Mouse (Mus musculus): Measurements from ENCODE around the gene Ap4m1. TPM values are rescaled to one million over a fixed set of nuclear protein-coding genes. Genes with fewer than 3 reads are reported as not detected.

Ap4m1 gene
- polyA plus RNA-seq, 1 experiment from 2014 or later, result 26.5 TPM

DNA sequence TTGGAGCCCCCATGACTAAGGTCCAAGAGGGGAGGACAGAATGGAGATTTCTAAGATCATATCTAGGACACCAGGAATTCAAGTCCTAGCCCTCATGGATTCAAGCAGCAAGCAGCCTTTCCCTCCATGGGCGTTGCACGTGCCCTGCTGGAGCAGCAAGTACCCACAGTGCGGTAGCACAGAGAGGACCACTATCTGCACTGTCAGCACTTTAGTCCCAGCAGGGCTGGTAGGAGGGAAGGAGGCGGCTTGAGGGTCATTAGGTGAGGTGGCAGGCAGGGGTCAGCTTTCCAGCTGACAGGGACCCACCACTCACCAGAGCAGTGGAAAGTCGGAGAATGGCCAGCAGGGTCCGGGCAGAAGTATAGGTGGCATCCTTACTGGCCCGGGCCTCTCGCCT is 6.2 kb upstream of the Ap4m1 start:
- H3K27me3 ChIP-seq, result no peaks in the 10 kb centered on the region
- H3K4me1 ChIP-seq (replicated peaks), result peaks cover 41% of the 10 kb centered on the region
- ATAC-seq (ENCODE audit: low FRiP score), result no peak
- H3K4me2 ChIP-seq, result no peak overlapping the region
- peak overlapping the region; percentile 2; the same call in 1 of the 2 replicates for H3K9ac ChIP-seq
- H3K4me3 ChIP-seq, result no peak overlapping the region
- H3K9me3 ChIP-seq, result no peaks in the 10 kb centered on the region
- WGBS, result 82% methylated on average over 8 of the region's 8 CpGs
- peaks cover 71% of the 10 kb centered on the region for H3K36me3 ChIP-seq
- no peak overlapping the region for H3K27ac ChIP-seq

DNA sequence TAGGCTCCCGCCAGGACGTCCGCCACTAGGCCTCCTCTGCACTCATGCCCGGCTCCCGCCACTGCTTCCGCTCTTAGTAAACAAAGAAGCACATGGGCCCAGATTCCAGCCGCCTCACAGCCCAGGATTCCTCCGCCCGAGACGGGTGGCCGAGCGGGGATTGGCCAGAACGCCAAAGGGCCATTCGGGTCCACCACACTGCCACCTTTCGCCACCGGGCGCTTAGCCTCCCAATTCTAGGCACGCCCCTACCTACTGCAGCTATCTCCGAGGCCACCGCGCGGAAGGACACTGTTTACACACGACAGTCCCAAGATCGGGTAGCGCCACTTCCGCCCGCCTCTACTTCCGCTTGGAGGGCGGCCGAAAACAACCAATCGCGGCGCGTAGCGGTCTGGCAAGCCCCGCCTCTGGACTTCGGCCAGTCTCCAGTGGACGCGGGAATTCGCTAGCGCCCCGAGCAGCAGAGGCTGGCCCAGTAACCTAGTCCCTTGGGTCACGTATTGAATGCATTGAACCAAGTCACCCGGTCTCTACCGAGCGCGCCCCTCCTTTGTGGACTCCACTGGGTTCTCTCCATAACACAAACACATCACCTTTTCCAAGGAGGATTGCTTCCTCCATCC is 753 bp upstream of the Ap4m1 start:
- Histone ChIP-seq H3K9me3 (no peaks in the 10 kb centered on the region), H3K27ac (peak overlapping the region; percentile 92), H3K4me1 (replicated peaks) (peaks cover 51% of the 10 kb centered on the region), H3K9ac (peak overlapping the region; percentile 76), H3K36me3 (peaks cover 56% of the 10 kb centered on the region), H3K4me2 (peak overlapping the region; percentile 92), H3K4me3 (peak overlapping the region; percentile 73), H3K27me3 (no peaks in the 10 kb centered on the region)
- WGBS, result under 1% methylated on average over 47 of the region's 47 CpGs
- ATAC-seq (ENCODE audit: low FRiP score), result peak; percentile 91

DNA sequence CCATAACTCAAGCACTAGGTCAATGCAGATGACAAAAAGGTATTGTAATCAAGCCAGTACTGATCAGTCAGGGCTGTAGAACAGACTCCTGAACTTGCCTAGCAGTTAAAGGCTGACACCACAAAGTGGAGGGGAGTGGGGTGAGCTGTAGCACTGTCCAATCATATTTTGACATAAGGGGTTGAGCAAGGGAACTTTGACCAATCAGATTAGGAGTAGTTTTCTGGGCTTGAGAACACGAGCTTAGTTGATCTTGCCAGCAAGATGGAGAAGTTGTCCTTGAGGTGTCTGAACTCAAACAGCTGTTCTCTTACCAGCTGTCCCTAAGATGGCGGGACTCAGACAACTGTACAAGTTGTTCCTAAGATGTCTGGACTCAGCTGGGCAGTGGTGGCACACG is 1.4 kb downstream of the Ap4m1 start:
- no peak overlapping the region for H3K9ac ChIP-seq
- WGBS, result 78% methylated on average over 3 of the region's 3 CpGs
- H3K27ac ChIP-seq, result no peak overlapping the region
- no peaks in the 10 kb centered on the region for H3K27me3 ChIP-seq
- no peaks in the 10 kb centered on the region for H3K9me3 ChIP-seq
- peaks cover 42% of the 10 kb centered on the region for H3K4me1 ChIP-seq (replicated peaks)
- H3K4me3 ChIP-seq, result peak overlapping the region; percentile 73; the same call in 1 of the 2 replicates
- no peak for ATAC-seq (ENCODE audit: low FRiP score)
- H3K4me2 ChIP-seq, result peak overlapping the region; percentile 92
- H3K36me3 ChIP-seq, result peaks cover 54% of the 10 kb centered on the region

DNA sequence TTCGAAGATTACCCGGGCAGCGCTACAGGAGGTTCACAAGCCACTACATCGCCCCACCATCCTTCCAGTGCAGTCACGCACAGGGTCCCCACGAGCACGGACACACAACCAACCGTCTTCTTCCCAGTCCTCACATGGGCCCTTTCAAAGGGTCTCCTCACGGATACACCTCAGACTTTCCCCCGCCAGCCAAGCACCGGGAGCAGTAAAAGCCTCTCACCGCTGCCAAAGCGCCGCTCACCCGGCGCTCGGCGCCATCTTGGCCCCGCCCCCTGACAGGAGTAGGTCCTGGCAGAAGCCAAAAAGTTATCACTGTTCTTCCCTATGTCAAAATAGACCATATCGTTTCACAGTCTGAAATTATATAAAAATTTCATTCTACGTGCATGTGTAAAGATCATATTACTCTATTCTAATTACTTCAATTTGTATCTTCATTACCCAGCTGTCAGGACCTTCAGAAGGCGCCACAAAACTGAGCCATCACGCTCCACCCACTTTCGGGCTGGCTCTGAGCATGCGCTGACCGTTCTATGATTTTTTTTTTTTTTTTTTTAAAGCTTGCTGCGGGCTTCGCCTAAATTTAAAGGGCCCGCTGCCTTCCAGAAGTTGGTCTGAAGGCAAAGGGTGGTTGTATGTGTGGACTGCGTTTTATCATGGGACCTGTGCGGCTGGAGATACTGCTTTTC is 15.3 kb downstream of the Ap4m1 start, which contains the start of the genes Taf6 and Cnpy4:
Gene Taf6 (minus strand): TSS at position 502 of the 689 bp plus-strand sequence.
Gene Cnpy4 (plus strand): TSS at position 536 of the 689 bp plus-strand sequence.
- 1% methylated on average over 31 of the region's 31 CpGs for WGBS
- Histone ChIP-seq H3K9ac (peak within 1 kb of the TSS; percentile 84), H3K27me3 (no peaks in the 10 kb centered on the region), H3K4me1 (replicated peaks) (peaks cover 26% of the 10 kb centered on the region), H3K4me3 (peak within 1 kb of the TSS; percentile 78), H3K9me3 (no peaks in the 10 kb centered on the region), H3K27ac (peak within 1 kb of the TSS; percentile 82), H3K4me2 (peak within 1 kb of the TSS; percentile 79), H3K36me3 (peaks cover 46% of the 10 kb centered on the region)
- peak; percentile 83 for ATAC-seq (ENCODE audit: low FRiP score)

DNA sequence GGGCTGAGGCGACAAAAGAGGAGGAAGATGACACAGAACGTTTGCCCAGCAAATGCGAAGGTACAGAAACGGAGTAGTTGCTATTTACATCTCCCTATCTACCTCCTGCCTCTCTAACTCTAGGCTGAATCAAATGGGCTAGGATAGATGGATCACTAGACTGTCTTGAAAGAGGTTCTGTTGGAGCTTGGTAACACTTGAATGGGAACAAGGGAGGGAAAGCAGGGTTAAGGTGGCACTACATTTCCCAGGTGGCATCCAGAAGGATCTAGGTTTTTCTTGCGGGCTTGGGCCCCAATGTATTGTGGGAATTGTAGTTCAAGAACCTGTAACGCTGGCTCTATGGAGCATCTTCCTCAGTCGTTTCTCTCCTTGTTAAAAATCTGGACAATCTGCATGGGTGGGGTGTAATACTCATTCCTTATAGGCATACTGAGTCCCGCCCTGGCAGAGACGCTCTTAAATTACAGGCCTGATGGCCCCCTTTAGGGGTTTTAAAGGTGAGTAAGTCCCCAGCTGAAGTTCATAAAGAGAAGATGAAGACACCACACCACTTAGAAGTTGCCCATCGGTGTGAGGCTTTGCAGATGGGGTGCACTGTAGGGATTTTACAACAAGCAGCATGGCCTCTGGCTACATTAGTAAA is 16.0 kb downstream of the Ap4m1 start:
- H3K4me2 ChIP-seq, result peak overlapping the region; percentile 79
- peaks cover 26% of the 10 kb centered on the region for H3K4me1 ChIP-seq (replicated peaks)
- peak overlapping the region; percentile 78 for H3K4me3 ChIP-seq
- peak overlapping the region; percentile 77 for H3K27ac ChIP-seq
- peak; percentile 87 for ATAC-seq (ENCODE audit: low FRiP score)
- no peaks in the 10 kb centered on the region for H3K9me3 ChIP-seq
- no peaks in the 10 kb centered on the region for H3K27me3 ChIP-seq
- 0% methylated on average over 10 of the region's 10 CpGs for WGBS
- H3K9ac ChIP-seq, result peak overlapping the region; percentile 79
- H3K36me3 ChIP-seq, result peaks cover 46% of the 10 kb centered on the region

DNA sequence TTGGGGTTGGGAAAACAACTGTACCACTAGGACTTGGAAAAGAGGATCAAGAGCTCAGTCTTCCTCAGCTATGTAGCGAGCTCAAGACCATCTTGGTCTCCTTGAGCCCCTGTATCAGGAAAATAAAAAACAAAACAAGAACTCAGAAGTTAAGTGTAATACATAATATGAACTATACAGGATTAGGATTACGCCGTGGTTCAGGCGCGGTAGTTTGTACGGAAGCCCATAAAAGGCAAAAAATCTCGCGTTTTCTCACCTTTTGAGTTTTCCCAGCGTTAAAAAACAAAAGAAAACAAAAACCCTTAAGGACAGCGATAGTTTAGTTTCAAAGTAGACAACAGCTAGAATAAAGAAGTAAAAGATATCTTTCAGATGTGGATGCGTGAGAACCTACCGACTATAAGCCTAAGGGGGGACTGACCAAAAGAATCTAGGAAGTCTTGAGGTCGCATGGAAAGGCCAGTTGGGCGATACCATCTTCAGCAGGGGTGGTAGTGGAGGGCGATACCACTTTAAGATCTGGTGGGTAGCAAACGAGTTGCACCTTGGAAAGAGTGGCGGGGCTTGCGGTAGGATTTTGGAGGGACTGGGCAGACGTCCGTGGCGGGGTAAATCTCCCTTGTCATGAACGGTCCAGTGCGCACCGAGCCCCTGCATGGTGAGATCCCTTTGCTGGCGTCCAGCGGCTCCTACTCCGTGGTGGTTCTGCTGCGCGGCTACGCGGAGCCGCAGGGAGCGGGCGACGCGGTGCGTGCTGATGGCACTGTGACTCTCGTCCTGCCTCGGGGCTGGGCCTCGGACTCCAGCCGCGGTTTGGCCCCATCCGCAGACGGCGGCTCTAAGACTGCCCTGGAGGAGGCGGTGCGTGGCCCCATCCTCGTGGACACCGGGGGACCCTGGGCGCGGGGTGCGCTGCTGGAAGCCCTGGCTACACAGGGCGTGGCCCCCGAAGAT is 22.2 kb downstream of the Ap4m1 start, which contains the start of gene Mblac1:
Gene Mblac1 (plus strand): TSS at position 544 of the 957 bp plus-strand sequence.
- Histone ChIP-seq H3K27me3 (no peaks in the 10 kb centered on the region), H3K9ac (peak within 1 kb of the TSS; percentile 87), H3K4me1 (replicated peaks) (peaks cover 20% of the 10 kb centered on the region), H3K4me2 (peak within 1 kb of the TSS; percentile 94), H3K27ac (peak within 1 kb of the TSS; percentile 92), H3K9me3 (no peaks in the 10 kb centered on the region), H3K36me3 (peaks cover 36% of the 10 kb centered on the region), H3K4me3 (peak within 1 kb of the TSS; percentile 68)
- 8% methylated on average over 54 of the region's 54 CpGs for WGBS
- ATAC-seq (ENCODE audit: low FRiP score), result peak; percentile 85

DNA sequence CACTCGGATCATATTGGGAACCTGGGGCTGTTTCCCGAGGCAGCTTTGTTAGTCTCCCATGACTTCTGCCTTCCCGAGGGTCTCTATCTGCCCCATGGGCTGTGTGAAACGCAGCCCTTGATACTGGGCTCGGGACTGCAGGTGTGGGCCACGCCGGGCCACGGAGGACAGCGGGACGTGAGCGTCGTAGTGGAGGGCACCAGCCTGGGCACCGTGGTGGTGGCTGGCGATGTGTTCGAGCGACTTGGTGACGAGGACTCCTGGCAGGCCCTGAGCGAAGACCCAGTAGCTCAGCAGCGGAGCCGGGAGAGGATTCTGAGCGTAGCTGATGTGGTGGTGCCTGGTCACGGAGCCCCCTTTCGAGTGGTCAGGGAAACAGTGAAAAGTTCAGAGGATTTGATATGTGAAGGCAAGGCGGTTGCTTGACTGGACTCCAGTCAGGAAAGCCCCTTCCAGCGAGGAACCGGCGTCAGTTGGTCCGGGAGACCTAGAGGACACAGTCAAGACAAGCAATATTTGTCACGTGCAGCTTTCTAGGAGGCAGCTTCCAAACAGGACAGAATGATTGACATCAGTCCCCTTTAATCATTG is 23.0 kb downstream of the Ap4m1 start:
- peaks cover 33% of the 10 kb centered on the region for H3K36me3 ChIP-seq
- H3K9ac ChIP-seq, result peak overlapping the region; percentile 87
- H3K27ac ChIP-seq, result peak overlapping the region; percentile 92
- H3K27me3 ChIP-seq, result no peaks in the 10 kb centered on the region
- WGBS, result 1% methylated on average over 29 of the region's 29 CpGs
- peak; percentile 73 for ATAC-seq (ENCODE audit: low FRiP score)
- H3K4me3 ChIP-seq, result peak overlapping the region; percentile 68
- H3K4me2 ChIP-seq, result peak overlapping the region; percentile 94
- peaks cover 19% of the 10 kb centered on the region for H3K4me1 ChIP-seq (replicated peaks)
- no peaks in the 10 kb centered on the region for H3K9me3 ChIP-seq

DNA sequence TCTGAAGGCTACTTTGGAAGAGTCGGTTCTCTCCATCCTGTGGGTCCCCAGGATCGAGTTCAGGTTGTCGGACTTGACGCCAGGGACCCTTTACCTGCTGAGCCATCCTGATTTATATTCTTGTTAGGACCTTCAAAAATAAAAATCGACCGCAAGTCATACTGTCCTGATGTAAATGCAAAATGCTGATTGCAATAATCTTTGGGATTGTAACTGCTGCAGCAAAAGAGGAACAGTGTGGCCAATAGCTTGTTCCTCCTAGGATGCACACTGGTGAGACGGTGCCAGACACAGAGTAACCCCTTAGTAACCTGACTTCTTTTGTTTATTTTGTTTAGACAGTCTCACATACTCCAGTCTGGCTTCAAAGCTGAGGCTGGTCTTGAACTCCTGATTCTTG is 23.7 kb downstream of the Ap4m1 start:
- 72% methylated on average over 7 of the region's 7 CpGs for WGBS
- peaks cover 28% of the 10 kb centered on the region for H3K36me3 ChIP-seq
- H3K27ac ChIP-seq, result no peak overlapping the region
- peak overlapping the region; percentile 94 for H3K4me2 ChIP-seq
- peaks cover 19% of the 10 kb centered on the region for H3K4me1 ChIP-seq (replicated peaks)
- ATAC-seq (ENCODE audit: low FRiP score), result no peak
- no peaks in the 10 kb centered on the region for H3K9me3 ChIP-seq
- peak overlapping the region; percentile 87 for H3K9ac ChIP-seq
- H3K4me3 ChIP-seq, result peak overlapping the region; percentile 68
- H3K27me3 ChIP-seq, result no peaks in the 10 kb centered on the region

DNA sequence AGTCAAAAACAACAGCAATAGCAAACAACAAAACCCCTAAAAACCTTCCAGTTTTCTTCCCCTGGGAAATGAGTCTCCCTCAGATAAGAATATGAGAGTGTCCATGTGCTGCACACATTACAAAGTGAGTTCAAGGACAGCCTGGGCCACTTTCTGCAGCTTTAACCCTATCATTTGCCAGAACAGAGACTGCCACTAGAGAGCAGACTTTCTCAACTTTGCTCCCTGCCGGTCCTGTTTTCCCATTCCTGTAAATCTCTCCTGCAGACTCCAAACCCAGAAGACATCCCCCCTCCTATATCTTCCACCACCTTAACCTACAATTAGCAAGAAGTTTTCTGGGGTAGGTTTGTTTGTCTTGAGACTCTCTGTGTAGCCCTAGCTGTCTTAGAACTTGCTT is 27.8 kb downstream of the Ap4m1 start:
- 11% methylated on average over 1 of the region's 1 CpGs for WGBS
- no peak overlapping the region for H3K4me2 ChIP-seq
- H3K9me3 ChIP-seq, result no peaks in the 10 kb centered on the region
- H3K27ac ChIP-seq, result no peak overlapping the region
- no peaks in the 10 kb centered on the region for H3K27me3 ChIP-seq
- H3K36me3 ChIP-seq, result no peaks in the 10 kb centered on the region
- ATAC-seq (ENCODE audit: low FRiP score), result no peak
- H3K4me3 ChIP-seq, result no peak overlapping the region
- H3K4me1 ChIP-seq (replicated peaks), result peaks cover 12% of the 10 kb centered on the region
- no peak overlapping the region for H3K9ac ChIP-seq

DNA sequence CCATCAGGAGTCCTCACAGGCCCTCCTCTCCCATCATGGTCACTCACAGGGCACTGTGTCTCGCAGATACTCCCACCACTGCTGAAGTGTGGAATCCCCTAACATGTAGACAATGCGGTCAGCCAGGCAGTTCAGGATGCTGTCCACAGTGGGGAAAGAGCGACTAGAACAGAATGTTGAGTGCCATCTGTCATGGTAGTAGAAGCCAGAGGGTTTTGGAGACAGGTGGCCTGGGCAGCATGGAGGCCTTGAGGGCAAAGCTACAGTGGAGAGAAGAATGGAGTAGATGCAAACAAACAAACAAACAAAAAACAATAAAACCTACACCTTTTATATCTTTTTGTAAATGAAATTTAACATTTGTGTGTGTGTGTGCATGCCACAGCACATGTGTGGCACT is 30.3 kb downstream of the Ap4m1 start:
- no peak for ATAC-seq (ENCODE audit: low FRiP score)
- Histone ChIP-seq H3K36me3 (no peaks in the 10 kb centered on the region), H3K4me1 (replicated peaks) (no peaks in the 10 kb centered on the region), H3K4me2 (no peak overlapping the region), H3K9ac (no peak overlapping the region), H3K27me3 (no peaks in the 10 kb centered on the region), H3K27ac (no peak overlapping the region), H3K4me3 (no peak overlapping the region), H3K9me3 (no peaks in the 10 kb centered on the region)
- 85% methylated on average over 3 of the region's 3 CpGs for whole genome bisulfite sequencing

DNA sequence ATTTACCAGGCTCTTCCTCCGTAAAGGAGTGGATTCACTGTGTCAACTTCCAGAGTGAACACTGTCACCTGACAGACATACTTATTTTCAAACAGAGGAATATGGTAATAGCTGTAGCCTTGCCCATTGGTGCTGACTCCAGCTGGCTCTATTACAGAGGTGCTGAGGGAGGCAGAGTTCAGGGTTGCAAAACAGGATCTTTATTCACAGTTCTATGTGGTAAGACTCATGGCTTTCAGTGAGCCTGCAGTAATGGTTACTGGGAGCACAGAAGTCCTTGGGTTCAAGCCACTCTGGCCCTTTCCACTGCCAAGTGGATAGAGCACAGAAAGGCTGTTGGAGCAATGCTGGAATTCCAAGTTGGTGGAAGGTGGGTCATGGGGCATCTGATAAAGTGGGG is 35.5 kb downstream of the Ap4m1 start:
- Histone ChIP-seq H3K4me1 (replicated peaks) (no peaks in the 10 kb centered on the region), H3K9me3 (no peaks in the 10 kb centered on the region), H3K9ac (no peak overlapping the region), H3K27me3 (no peaks in the 10 kb centered on the region), H3K4me3 (no peak overlapping the region), H3K36me3 (no peaks in the 10 kb centered on the region), H3K4me2 (no peak overlapping the region), H3K27ac (no peak overlapping the region)
- 90% methylated on average over 1 of the region's 1 CpGs for WGBS
- no peak for ATAC-seq (ENCODE audit: low FRiP score)
